Mouse (Mus musculus): ENCODE measurements at regions not wholly inside any gene's neighbourhood (a gene's known extent, or its start where the extent isn't known, plus 50 kb on each side); places are given as distances from the start of the nearest gene placed in this dataset.

DNA sequence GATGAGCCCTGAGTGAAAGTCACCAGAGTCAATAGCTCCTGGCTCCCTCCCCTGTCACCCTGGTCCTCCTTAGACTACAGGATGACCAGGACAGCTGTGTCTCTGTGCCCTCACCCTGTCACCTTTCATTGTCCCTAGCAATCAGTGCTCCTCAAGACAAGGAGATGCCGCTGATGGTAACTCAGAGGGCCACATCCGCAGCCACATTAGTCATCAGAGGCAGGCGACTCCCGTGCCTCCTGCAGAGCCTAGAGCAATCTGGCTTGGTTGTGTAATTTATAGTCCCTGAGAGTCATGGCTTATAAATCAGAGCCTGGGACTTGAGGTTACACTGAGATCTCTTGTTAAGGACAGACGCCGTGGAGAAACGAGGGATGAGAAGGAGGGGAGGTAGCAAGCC is 123.9 kb upstream of the Slc35f3 start:
- no peak for TF ChIP-seq CTCF (conservative IDR thresholded peaks at IDR 0.05 in 1 of 2, IDR thresholded peaks at IDR 0.05 in 1 of 2; ENCODE audit: low read depth in 2 of 2, low read length in 2 of 2)
- no peak for TF ChIP-seq POLR2A (IDR thresholded peaks at IDR 0.05; ENCODE audit: low read depth, low read length)
- no peak for TF ChIP-seq RCOR1 (conservative IDR thresholded peaks at IDR 0.05; ENCODE audit: low read depth, low read length)
- no peak for TF ChIP-seq EP300 (IDR thresholded peaks at IDR 0.05; ENCODE audit: low read length)
- TF ChIP-seq RAD21 (IDR thresholded peaks at IDR 0.05; ENCODE audit: low read depth, low read length), result no peak

Data from CH12.LX (cell line).